Mouse (Mus musculus) spleen, postnatal 4 days (tissue): ENCODE data around the gene Clstn2.

Experiments
- DNase-seq, 2 experiments: peaks; one replicate each; pipeline ENCODE4 v3.0.0; 2022; ENCODE audit warnings: low spot score in 2 of 2

The Clstn2 gene

GRCm38 (mm10) chr9:97950378-97951006, 82.5 kb downstream of the Clstn2 start:
- no peak for DNase-seq

GRCm38 (mm10) chr9:97919326-97919725, 113.7 kb downstream of the Clstn2 start:
- DNase-seq, result peak in 1 of 2 experiments; percentile 20

DNA sequence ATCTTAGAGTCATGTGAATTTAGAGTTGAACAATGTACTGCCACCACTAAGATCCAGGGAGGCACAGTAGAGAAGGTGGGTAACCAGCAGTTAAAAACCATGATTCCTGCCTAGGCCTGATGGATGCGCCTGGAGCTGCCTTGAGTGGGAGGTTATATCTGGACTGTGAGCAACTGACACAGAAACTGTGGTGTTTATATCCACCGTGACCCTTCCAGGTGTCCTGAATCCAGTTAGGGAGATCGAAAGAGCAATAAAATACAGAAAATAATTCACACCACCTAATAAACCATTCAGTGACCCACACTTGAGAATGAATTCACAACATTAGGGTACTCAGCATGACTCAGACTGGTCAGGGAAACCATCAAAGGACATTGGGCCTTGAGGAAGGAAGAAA, 141.6 kb downstream of the Clstn2 start:
- no peak for DNase-seq

DNA sequence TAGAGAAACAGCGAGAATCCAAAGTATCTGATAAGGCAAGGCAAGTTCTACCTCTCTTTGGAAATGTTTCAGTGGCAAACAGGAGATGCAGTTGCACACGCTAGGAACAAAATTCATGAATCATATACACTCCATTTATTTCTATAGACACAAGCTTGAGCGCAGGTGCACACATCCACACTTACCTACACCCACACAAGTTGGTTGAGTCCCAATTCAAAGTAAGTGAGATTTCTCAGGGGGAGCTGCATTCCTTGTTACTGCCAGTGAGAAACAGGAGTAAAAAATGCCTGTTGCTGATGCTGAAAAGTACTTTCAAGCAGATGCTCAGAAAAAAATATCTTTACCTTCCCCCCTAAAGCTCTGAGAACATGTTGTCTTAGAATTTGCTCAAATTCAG, 149.6 kb downstream of the Clstn2 start:
- no peak for DNase-seq

DNA sequence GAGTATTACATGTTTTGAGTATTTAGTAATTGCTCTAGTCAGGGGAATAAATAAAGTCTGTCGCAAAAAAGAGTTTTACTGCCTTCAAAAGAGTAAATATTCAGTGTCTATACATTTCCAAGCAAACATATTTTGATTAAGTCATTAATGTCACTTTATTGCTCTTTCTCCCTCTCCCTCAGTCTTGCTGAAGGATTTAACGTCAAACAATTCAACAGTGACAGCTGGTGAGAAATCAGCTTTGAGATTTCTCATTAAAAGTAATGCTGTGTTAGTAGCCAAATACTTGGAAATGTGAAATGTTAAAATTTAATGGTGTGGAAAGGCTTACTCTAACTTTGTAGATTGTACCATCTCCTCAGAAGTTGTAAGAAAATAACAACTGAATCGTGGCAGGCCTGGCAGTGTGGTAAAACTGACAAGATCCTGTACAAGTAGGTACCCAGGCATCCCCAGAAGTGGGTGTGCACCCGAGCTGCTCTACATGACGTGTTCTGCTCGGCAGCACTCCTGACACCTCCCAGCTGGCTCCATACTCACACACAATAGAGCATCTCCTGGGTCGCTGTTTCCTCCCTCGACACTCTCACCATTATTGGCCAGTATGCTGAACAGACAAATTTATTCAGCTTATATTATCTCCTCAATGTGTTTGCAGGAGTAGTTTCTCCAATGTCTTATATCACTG, 165.8 kb downstream of the Clstn2 start:
- DNase-seq, result no peak

- DNase-seq, result no peak
Observed at GRCm38 (mm10) chr9:97852859-97853258, 180.1 kb downstream of the Clstn2 start.

GRCm38 (mm10) chr9:97847873-97848838, 184.8 kb downstream of the Clstn2 start:
- no peak for DNase-seq

DNA sequence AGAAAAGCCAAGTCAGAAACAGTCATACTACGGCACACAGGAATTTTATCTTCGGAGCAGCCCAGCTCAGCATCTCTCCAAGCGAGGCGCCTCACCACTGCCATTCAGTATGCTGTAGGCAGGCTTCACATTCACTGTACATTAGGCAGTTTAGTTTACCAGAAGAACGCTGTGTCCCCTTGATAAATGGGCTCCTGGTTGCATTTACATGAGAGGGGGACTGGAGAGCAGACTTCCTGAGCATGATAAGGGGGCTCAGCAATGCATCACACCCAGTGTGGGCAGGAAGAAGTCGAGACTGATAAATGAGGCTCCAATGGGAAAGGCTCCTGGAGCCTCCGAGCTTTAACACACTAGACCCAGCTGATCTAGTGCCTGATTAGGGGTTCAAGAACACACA, 190.9 kb downstream of the Clstn2 start:
- DNase-seq, result no peak

GRCm38 (mm10) chr9:97831216-97831615, 201.8 kb downstream of the Clstn2 start:
- DNase-seq, result no peak

DNA sequence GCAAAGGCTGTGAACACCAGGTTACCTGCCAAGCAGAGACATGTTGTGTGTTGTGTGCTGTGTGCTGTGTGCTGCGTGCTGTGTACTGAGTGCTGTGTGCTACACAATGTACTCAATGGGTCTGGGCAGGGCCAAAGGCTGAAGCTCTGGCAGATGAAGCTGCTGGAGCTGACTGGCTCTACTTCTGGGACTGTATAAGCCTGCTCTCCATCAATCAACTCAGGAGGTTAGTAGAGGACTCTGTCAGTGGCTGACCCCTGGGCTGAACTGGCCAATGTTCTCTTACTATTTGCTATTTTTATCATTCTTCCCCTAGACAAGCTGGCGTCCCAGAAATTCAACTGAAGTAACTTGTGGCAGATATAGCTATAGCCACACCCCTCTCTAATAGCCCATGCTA, 203.1 kb downstream of the Clstn2 start:
- DNase-seq, result no peak

DNA sequence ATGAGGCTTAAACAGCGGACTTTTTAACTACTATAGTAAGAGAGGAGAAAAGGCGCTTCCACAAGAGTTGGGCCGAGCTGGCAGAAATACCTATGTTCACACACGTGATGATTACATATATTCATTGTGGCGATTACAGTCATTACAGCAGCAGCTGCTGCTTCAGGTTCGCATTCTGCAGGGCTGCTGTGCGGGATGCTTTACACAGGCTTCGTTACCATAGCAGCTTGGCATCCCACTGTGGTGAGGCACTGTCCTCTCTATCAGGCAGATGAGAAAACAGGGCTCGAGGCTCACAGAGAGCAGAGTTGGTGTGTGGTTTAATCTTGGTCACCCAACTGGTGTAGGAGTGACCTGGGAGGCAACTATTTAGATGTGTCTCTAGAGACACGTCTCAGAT, 205.3 kb downstream of the Clstn2 start:
- DNase-seq, result no peak

DNA sequence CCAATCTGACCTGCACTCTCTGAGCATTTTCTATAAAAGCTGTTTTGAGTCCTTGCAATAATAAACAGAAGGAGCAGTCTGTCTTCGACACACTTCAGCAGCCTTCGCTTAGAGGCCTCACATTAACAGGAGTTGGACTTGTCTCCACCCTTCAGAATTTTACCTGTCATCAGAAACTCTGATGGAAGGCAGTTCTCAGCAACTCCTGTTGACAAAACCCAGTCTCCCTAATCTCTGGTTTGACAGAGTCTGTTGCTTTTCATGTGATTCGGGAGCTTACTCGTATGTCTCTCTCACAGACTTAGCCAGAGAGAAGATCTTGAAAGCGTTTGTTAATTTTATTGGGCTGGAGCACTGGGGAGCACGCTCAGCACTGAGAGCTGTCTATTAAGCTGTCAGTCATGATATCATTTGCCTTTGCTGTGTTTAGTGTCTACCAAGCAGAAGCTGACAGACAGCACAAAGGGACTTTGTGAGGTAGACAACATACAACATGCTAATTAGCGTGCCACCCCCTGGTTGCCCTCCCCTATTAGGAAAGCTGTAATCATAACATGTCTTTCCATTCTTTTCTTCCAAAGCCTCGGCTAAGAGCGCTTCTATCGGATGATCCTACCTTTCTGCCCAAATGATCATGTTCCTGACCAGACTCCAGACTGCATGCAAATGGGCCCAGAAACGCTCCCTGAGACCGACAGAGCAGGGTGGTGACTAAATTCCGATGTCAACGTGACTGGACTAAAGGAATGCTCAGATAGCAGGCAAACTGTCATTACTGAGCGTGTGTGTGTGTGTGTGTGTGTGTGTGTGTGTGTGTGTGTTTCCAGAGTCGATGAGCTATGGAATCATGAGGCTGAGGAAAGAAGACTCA, 206.7 kb downstream of the Clstn2 start:
- no peak for DNase-seq

GRCm38 (mm10) chr9:97817116-97817515, 215.9 kb downstream of the Clstn2 start:
- DNase-seq, result no peak

- no peak for DNase-seq
Observed at GRCm38 (mm10) chr9:97816143-97816805, 216.7 kb downstream of the Clstn2 start.

DNA sequence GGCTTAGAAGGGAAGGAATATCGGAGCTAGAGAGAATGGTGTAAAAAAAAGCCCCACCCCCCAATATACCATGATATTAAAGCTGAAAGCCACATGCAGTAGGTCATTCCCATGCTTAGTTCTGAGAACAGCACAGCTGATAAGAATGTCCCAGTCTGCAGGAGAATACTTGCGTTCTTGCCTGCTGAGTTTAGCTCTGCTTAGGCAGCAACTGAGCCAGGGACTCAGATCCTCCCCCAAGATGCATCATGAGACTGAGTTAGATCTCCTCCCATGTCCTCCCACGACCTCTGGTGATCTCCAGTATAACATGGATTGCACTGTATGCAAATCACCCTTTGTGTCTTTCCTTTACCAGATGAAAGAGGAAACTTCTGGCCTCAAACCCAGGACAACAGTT, 219.8 kb downstream of the Clstn2 start:
- DNase-seq, result no peak

DNA sequence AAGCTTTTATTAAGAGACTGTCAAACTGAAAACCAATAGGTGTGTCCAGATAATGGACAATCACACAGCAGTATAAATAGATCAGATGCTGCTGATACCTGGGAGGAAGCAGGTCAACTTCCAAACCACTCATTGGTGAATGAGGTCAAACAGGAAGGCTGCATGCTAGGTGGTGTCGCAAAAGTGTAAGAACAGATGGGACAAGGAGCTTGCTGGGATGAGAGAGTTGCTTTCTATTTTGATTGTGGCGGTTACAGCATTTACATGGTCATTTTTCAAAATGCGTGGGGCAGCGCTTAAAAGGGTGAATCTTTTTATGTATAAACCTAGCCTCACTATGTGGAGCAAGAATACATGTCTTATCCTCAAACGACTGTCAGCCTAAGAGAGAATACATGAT, 225.9 kb downstream of the Clstn2 start:
- no peak for DNase-seq

- DNase-seq, result no peak
Observed at GRCm38 (mm10) chr9:97793661-97794060, 239.3 kb downstream of the Clstn2 start.

- DNase-seq, result no peak
Observed at GRCm38 (mm10) chr9:97788151-97788670, 244.8 kb downstream of the Clstn2 start.

GRCm38 (mm10) chr9:97780032-97780616, 252.9 kb downstream of the Clstn2 start:
- no peak for DNase-seq

DNA sequence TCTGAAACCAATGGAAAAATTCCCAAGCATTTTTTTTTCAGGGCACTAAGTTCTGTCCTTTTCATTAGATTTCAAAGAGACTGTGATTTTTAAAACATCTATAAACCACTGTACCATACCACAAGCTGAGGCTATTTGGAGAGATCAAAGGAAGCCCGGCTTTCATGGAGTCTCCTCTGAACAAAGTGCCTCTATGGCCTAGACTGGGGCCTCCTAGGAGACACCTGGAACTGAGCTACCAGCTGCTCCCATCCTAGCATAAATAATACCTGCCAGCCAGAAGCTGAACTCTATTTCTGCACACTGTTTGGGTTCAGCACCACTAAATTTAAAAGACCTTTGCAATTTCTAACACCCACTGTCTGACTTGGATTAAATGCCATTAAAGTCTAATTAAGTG, 257.2 kb downstream of the Clstn2 start:
- no peak for DNase-seq
